Mouse (Mus musculus): ENCODE measurements around the gene Cdr2.

- TF ChIP-seq EP300 (IDR thresholded peaks at IDR 0.05; ENCODE audit: insufficient read depth, low read depth, low read length), result no peak
- no peak for TF ChIP-seq CTCF (IDR thresholded peaks at IDR 0.05; ENCODE audit: low read depth, low read length)
Measured at GRCm38 (mm10) chr7:120933110-120933509, 49.0 kb downstream of the Cdr2 start.
